ENCODE assay signal across 9 mouse cellular contexts in genomic region chr10:75975216-75975615, GRCm38 (mm10). TPM values are rescaled to one million over a fixed set of nuclear protein-coding genes. Genes with fewer than 3 reads are reported as not detected.
DNase-seq lines count a peak whose midpoint lies in the region; ATAC-seq and TF ChIP-seq lines count a peak whose summit lies in the region.
"Had no signal": no experiment of that assay in that cellular context is flagged by ENCODE, and none has a peak within 500 bp of the region (broad histone marks: within the 10 kb centered on the region; RNA-seq: fewer than 3 reads in every experiment).

No protein-coding gene starts in this region.

- H3K27ac ChIP-seq in kidney, adult 2 months (ENCODE audit: insufficient read depth, low read depth, low read length): no peak overlapping the region
- no peak overlapping the region for H3K27ac ChIP-seq in kidney, embryonic 16.5 days (ENCODE audit: low read length)
- no peak overlapping the region for H3K27ac ChIP-seq in midbrain, embryonic 10.5 days (replicated peaks)

- H3K4me2 ChIP-seq in kidney, embryonic 16.5 days (replicated peaks; ENCODE audit: low read depth, low read length): no peak overlapping the region

- no peak overlapping the region for H3K4me3 ChIP-seq in kidney, adult 2 months (ENCODE audit: insufficient read depth, low read depth, low read length)
- H3K4me3 ChIP-seq in kidney, embryonic 16.5 days (ENCODE audit: low read length): no peak overlapping the region
- H3K4me3 ChIP-seq in midbrain, embryonic 10.5 days: no peak overlapping the region

- DNase-seq in kidney, adult 2 months: peak; percentile 33
- DNase-seq in CD8-positive naive resting alpha-beta T cell, adult 2 months (ENCODE audit: low read depth in 2 of 2, low spot score in 2 of 2): peak; percentile 31 to 43
- peak; percentile 87 for DNase-seq in R1 (ENCODE audit: low read depth, low spot score)
- peak; percentile 29 for DNase-seq in mesoderm, embryonic 11.5 days (ENCODE audit: low read depth, low spot score)
- no peak for DNase-seq in midbrain, embryonic 10.5 days (ENCODE audit: low spot score)
- no peak for DNase-seq in urinary bladder, postnatal 10 days (ENCODE audit: low spot score)

- no peak for TF ChIP-seq POLR2A in kidney, adult 2 months (IDR thresholded peaks at IDR 0.05; ENCODE audit: low read depth, low read length)

- no peak for ATAC-seq in kidney, embryonic 16.5 days (ENCODE audit: low FRiP score, low TSS enrichment)

- H3K27me3 ChIP-seq in kidney, adult 2 months (replicated peaks; ENCODE audit: control insufficient read depth, insufficient read depth, low read length): no peaks in the 10 kb centered on the region
- H3K27me3 ChIP-seq in kidney, embryonic 16.5 days (ENCODE audit: insufficient read depth, low read length): no peaks in the 10 kb centered on the region
- no peaks in the 10 kb centered on the region for H3K27me3 ChIP-seq in midbrain, embryonic 10.5 days (ENCODE audit: low read depth, poor library complexity, severe bottlenecking)

- no peak overlapping the region for H3K9ac ChIP-seq in kidney, embryonic 16.5 days (replicated peaks; ENCODE audit: low read length)

- TF ChIP-seq CTCF in kidney, adult 2 months (conservative IDR thresholded peaks at IDR 0.05; ENCODE audit: insufficient read depth, insufficient read length, low read depth, low read length): peak; percentile 59

- no peaks in the 10 kb centered on the region; the same call in 1 of the 2 replicates for H3K9me3 ChIP-seq in kidney, embryonic 16.5 days (ENCODE audit: low read length)
- H3K9me3 ChIP-seq in midbrain, embryonic 10.5 days (replicated peaks): peaks cover 5% of the 10 kb centered on the region; the same call in 1 of the 2 replicates

- H3K36me3 ChIP-seq in kidney, adult 2 months (ENCODE audit: control insufficient read depth, insufficient read depth, low read length): no peaks in the 10 kb centered on the region
- H3K36me3 ChIP-seq in kidney, embryonic 16.5 days (ENCODE audit: insufficient read depth, low read length): no peaks in the 10 kb centered on the region
- no peaks in the 10 kb centered on the region for H3K36me3 ChIP-seq in midbrain, embryonic 10.5 days

- no peaks in the 10 kb centered on the region for H3K4me1 ChIP-seq in kidney, adult 2 months (ENCODE audit: control insufficient read depth, insufficient read depth, low read length)
- no peaks in the 10 kb centered on the region for H3K4me1 ChIP-seq in kidney, embryonic 16.5 days (ENCODE audit: insufficient read depth, low read length)
- peaks cover 4% of the 10 kb centered on the region; the same call in 1 of the 2 replicates for H3K4me1 ChIP-seq in midbrain, embryonic 10.5 days

- 66% methylated on average over 5 of the region's 5 CpGs for WGBS in kidney, adult 2 months
- 82% methylated on average over 5 of the region's 5 CpGs for WGBS in kidney, embryonic 16.5 days
- WGBS in midbrain, embryonic 10.5 days: 81% methylated on average over 5 of the region's 5 CpGs

RNA-seq across cellular contexts. Expression of gene Gm5134, which starts 20.9 kb away (rescaled TPM):
- polyA plus RNA-seq in kidney, adult 2 months (2012; rRNA removed): 0.03 TPM in 1 of 2 replicates, not detected in the other
- not detected in 2 replicates for polyA plus RNA-seq in kidney, embryonic 16.5 days (2015; fragmentation: Nextera tagmentation; extraction: Ambion mirVana)
- polyA plus RNA-seq in midbrain, embryonic 10.5 days (2016; fragmentation: Nextera tagmentation; extraction: Ambion mirVana): 0.09 and 0.10 TPM in 2 replicates
- polyA plus RNA-seq: intestine, embryonic 14.5 days; lung, embryonic 16.5 days had no signal

RNA-seq across cellular contexts. Expression of gene Vpreb3, which starts 32.4 kb away (rescaled TPM):
- polyA plus RNA-seq in kidney, adult 2 months (2012; rRNA removed): 1.2 and 3.8 TPM in 2 replicates
- 0.72 and 1.9 TPM in 2 replicates for polyA plus RNA-seq in kidney, embryonic 16.5 days (2015; fragmentation: Nextera tagmentation; extraction: Ambion mirVana)
- 0.24 and 0.39 TPM in 2 replicates for polyA plus RNA-seq in midbrain, embryonic 10.5 days (2016; fragmentation: Nextera tagmentation; extraction: Ambion mirVana)
- polyA plus RNA-seq: intestine, embryonic 14.5 days had no signal

RNA-seq across cellular contexts. Expression of gene Gm867, which starts 34.7 kb away (rescaled TPM):
- polyA plus RNA-seq in kidney, adult 2 months (2012; rRNA removed): 1.3 and 1.4 TPM in 2 replicates
- 0.40 and 0.50 TPM in 2 replicates for polyA plus RNA-seq in kidney, embryonic 16.5 days (2015; fragmentation: Nextera tagmentation; extraction: Ambion mirVana)
- polyA plus RNA-seq in midbrain, embryonic 10.5 days (2016; fragmentation: Nextera tagmentation; extraction: Ambion mirVana): 0.52 and 0.58 TPM in 2 replicates
- polyA plus RNA-seq: intestine, embryonic 14.5 days had no signal

RNA-seq across cellular contexts. Expression of gene Mmp11, which starts 38.9 kb away (rescaled TPM):
- polyA plus RNA-seq in kidney, adult 2 months (2012; rRNA removed): 21.5 and 23.9 TPM in 2 replicates
- polyA plus RNA-seq in kidney, embryonic 16.5 days (2015; fragmentation: Nextera tagmentation; extraction: Ambion mirVana): 62.1 and 70.5 TPM in 2 replicates
- 23.7 and 38.2 TPM in 2 replicates for polyA plus RNA-seq in midbrain, embryonic 10.5 days (2016; fragmentation: Nextera tagmentation; extraction: Ambion mirVana)

RNA-seq across cellular contexts. Expression of gene Chchd10, which starts 42.3 kb away (rescaled TPM):
- polyA plus RNA-seq in kidney, adult 2 months (2012; rRNA removed): 1,587 and 1,621 TPM in 2 replicates
- 198 and 237 TPM in 2 replicates for polyA plus RNA-seq in kidney, embryonic 16.5 days (2015; fragmentation: Nextera tagmentation; extraction: Ambion mirVana)
- 6.9 and 7.5 TPM in 2 replicates for polyA plus RNA-seq in midbrain, embryonic 10.5 days (2016; fragmentation: Nextera tagmentation; extraction: Ambion mirVana)

Comparison
In these comparisons a context has a peak if more than half of its experiments do, and no peak if none do; other contexts are left out.
1. DNase-seq: peak in kidney, adult 2 months (single experiment), CD8-positive naive resting alpha-beta T cell, adult 2 months (2 of 2), R1 (single experiment) and mesoderm, embryonic 11.5 days (single experiment); none in midbrain, embryonic 10.5 days (single experiment) and urinary bladder, postnatal 10 days (single experiment).